Mouse (Mus musculus) ES-E14 (cell line): ENCODE measurements around the gene Gdf2. TPM values are rescaled to one million over a fixed set of nuclear protein-coding genes. Genes with fewer than 3 reads are reported as not detected.

ENCODE experiments used
- DNase-seq: peaks from one replicate; pipeline ENCODE4 v3.0.0-alpha.2; 2013; ENCODE audit warnings: low read depth, low spot score
- H3K27ac ChIP-seq: 2 replicates; pipeline ENCODE4 v1.5.1; 2012; ENCODE audit warnings: low read depth, mild to moderate bottlenecking, low read length, moderate library complexity, mixed read lengths; ENCODE audit not compliant: poor library complexity, insufficient read depth, severe bottlenecking
- H3K36me3 ChIP-seq: 2 replicates; pipeline ENCODE4 v1.6.1; 2012; ENCODE audit warnings: mild to moderate bottlenecking, low read length, moderate library complexity, mixed read lengths; ENCODE audit not compliant: control insufficient read depth, poor library complexity, insufficient read depth, severe bottlenecking
- H3K4me1 ChIP-seq, 2 experiments: fragments of 150-350 bp in 1 of 2; sonication (generic) in 1 of 2; 2 replicates each; pipeline ENCODE4 v1.6.1; 2012; ENCODE audit warnings: low read length in 2 of 2, mild to moderate bottlenecking in 1 of 2, mixed read lengths in 1 of 2; ENCODE audit not compliant: control insufficient read depth in 2 of 2, insufficient read depth in 2 of 2, poor library complexity in 1 of 2
- H3K4me3 ChIP-seq, 2 experiments: fragments of 150-350 bp in 1 of 2; sonication (generic) in 1 of 2; 2 replicates each; pipeline ENCODE4 v1.5.1; 2012; ENCODE audit warnings: low read length in 2 of 2, low read depth in 1 of 2, mild to moderate bottlenecking in 1 of 2, mixed read lengths in 1 of 2; ENCODE audit not compliant: insufficient read depth in 1 of 2, poor library complexity in 1 of 2, severe bottlenecking in 1 of 2
- H3K9ac ChIP-seq: 2 replicates; pipeline ENCODE4 v1.6.1; 2012; ENCODE audit warnings: low read depth, mild to moderate bottlenecking, low read length, mixed read lengths; ENCODE audit not compliant: poor library complexity, insufficient read depth, severe bottlenecking
- H3K9me3 ChIP-seq: fragments of 150-350 bp; sonication (generic); 2 replicates; pipeline ENCODE4 v1.6.1; 2012; ENCODE audit warnings: low read depth, mild to moderate bottlenecking, low read length; ENCODE audit not compliant: control insufficient read depth, insufficient read depth
- CHD2 ChIP-seq: IDR thresholded peaks from 2 replicates; pipeline ENCODE4 v1.6.1; 2014; ENCODE audit warnings: mild to moderate bottlenecking, low read depth, low read length, inconsistent platforms
- HCFC1 ChIP-seq: IDR thresholded peaks from 2 replicates; pipeline ENCODE4 v1.6.1; 2012; ENCODE audit warnings: low read length, inconsistent platforms, borderline replicate concordance; ENCODE audit not compliant: insufficient read depth
- MAFK ChIP-seq: IDR thresholded peaks from 2 replicates; pipeline ENCODE4 v1.6.1; 2014; ENCODE audit warnings: mild to moderate bottlenecking, low read depth, low read length, inconsistent platforms; ENCODE audit not compliant: insufficient read depth
- ZC3H11A ChIP-seq: IDR thresholded peaks from 2 replicates; pipeline ENCODE4 v1.6.1; 2012; ENCODE audit warnings: low read depth, mild to moderate bottlenecking, inconsistent platforms, low read length, borderline replicate concordance
- ZNF384 ChIP-seq: IDR thresholded peaks from 2 replicates; pipeline ENCODE4 v1.6.1; 2012; ENCODE audit warnings: low read depth, low read length, inconsistent platforms
- in situ Hi-C, 2 experiments: fragments of 600-800 bp; cut with MboI; formaldehyde crosslinking; loops; one replicate each; pipeline ENCODE4 v1.15.1; 2025; ENCODE audit warnings: low sequenced_read_pairs in 2 of 2, inconsistent platforms in 1 of 2; ENCODE audit not compliant: unreplicated experiment in 2 of 2
- total RNA-seq: library from RNA; depleted of rRNA; stranded (reverse); fragments of 300-350 nt; gene quantifications from 2 replicates; pipeline ENCODE4 v1.2.3, GENCODE M21; 2012; rRNA removed

Gdf2 gene
- not detected in 2 replicates for total RNA-seq

GRCm38 (mm10) chr14:33940739-33941138, at the start of gene Gdf2:
Gene Gdf2 (plus strand): TSS chr14:33941039.
- TF ChIP-seq ZNF384, result no peak
- no peak for TF ChIP-seq CHD2
- no peak for TF ChIP-seq ZC3H11A
- no peak for TF ChIP-seq MAFK
- TF ChIP-seq HCFC1, result no peak
- no peak within 1 kb of the TSS for H3K9ac ChIP-seq

GRCm38 (mm10) chr14:33891507-33891906, 49.3 kb upstream of the Gdf2 start:
- Histone ChIP-seq H3K4me3 (no peak overlapping the region), H3K9ac (no peak overlapping the region), H3K36me3 (no peaks in the 10 kb centered on the region), H3K4me1 (no peaks in the 10 kb centered on the region), H3K9me3 (no peaks in the 10 kb centered on the region), H3K27ac (no peak overlapping the region)
- in situ Hi-C loops, result no loop called here
- TF ChIP-seq ZNF384 (no peak), CHD2 (no peak)
- DNase-seq, result no peak

More at GRCm38 (mm10) chr14:33940739-33941138, at the start of gene Gdf2:
- Histone ChIP-seq H3K36me3 (no peaks in the 10 kb centered on the region), H3K27ac (no peak within 1 kb of the TSS), H3K4me1 (no peaks in the 10 kb centered on the region), H3K9me3 (no peaks in the 10 kb centered on the region), H3K4me3 (no peak within 1 kb of the TSS)
- in situ Hi-C loops, result loop anchor here in 1 of 2 experiments (25.0 kb wide), 1 partner anchor 253 kb away; no protein-coding TSS in a partner anchor
- no peak for DNase-seq

GRCm38 (mm10) chr14:33895777-33896176, 45.1 kb upstream of the Gdf2 start:
- no peak for DNase-seq
- H3K4me1 ChIP-seq, result no peaks in the 10 kb centered on the region
- H3K4me3 ChIP-seq, result no peak overlapping the region
- H3K27ac ChIP-seq, result no peak overlapping the region
- H3K36me3 ChIP-seq, result no peaks in the 10 kb centered on the region
- TF ChIP-seq CHD2, result no peak
- no peak for TF ChIP-seq ZC3H11A
- TF ChIP-seq HCFC1, result no peak
- TF ChIP-seq ZNF384, result no peak
- no peak for TF ChIP-seq MAFK
- in situ Hi-C loops, result no loop called here
- no peak overlapping the region for H3K9ac ChIP-seq
- H3K9me3 ChIP-seq, result peaks cover 3% of the 10 kb centered on the region; the same call in 1 of the 2 replicates

- DNase-seq, result no peak
These were observed 44.1 kb upstream of the Gdf2 start for GRCm38 (mm10) chr14:33896628-33897300.

GRCm38 (mm10) chr14:33902783-33903182, 38.1 kb upstream of the Gdf2 start:
- H3K4me3 ChIP-seq, result no peak overlapping the region
- H3K9me3 ChIP-seq, result peaks cover 6% of the 10 kb centered on the region
- no peak overlapping the region for H3K9ac ChIP-seq
- DNase-seq, result no peak
- in situ Hi-C loops, result no loop called here
- TF ChIP-seq ZC3H11A, result no peak
- no peak for TF ChIP-seq MAFK
- TF ChIP-seq CHD2, result no peak
- TF ChIP-seq ZNF384, result no peak
- no peak for TF ChIP-seq HCFC1
- no peaks in the 10 kb centered on the region for H3K36me3 ChIP-seq
- H3K27ac ChIP-seq, result no peak overlapping the region
- no peaks in the 10 kb centered on the region for H3K4me1 ChIP-seq

More at GRCm38 (mm10) chr14:33896628-33897300, 44.1 kb upstream of the Gdf2 start:
- TF ChIP-seq ZC3H11A (no peak), HCFC1 (no peak), ZNF384 (no peak), CHD2 (no peak), MAFK (no peak)
- peaks cover 5% of the 10 kb centered on the region for H3K9me3 ChIP-seq
- no peaks in the 10 kb centered on the region for H3K4me1 ChIP-seq
- H3K36me3 ChIP-seq, result no peaks in the 10 kb centered on the region
- H3K4me3 ChIP-seq, result no peak overlapping the region
- H3K27ac ChIP-seq, result no peak overlapping the region
- in situ Hi-C loops, result no loop called here
- no peak overlapping the region for H3K9ac ChIP-seq
